Mouse (Mus musculus) liver, adult 2 months (tissue): ENCODE data around the gene Ing4.

Source experiments
- CTCF ChIP-seq: fragments of 200-500 bp; IDR thresholded peaks from 2 replicates; pipeline ENCODE4 v1.5.1; 2011; ENCODE audit warnings: low read depth, low read length, control low read depth
- POLR2A ChIP-seq: fragments of 200-500 bp; IDR thresholded peaks from 2 replicates; pipeline ENCODE4 v1.6.1; 2011; ENCODE audit warnings: low read length, control low read depth; ENCODE audit not compliant: insufficient read depth; ENCODE audit errors: extremely low read depth

- TF ChIP-seq CTCF = no peak
- no peak for TF ChIP-seq POLR2A
Observed at GRCm38 (mm10) chr6:125039533-125040153, at the start of gene Ing4.
